Mouse (Mus musculus): ENCODE measurements around the gene Liph. TPM values are rescaled to one million over a fixed set of nuclear protein-coding genes. Genes with fewer than 3 reads are reported as not detected.

The Liph gene
- polyA plus RNA-seq, 1 experiment from 2014 or later: 0.32 TPM

DNA sequence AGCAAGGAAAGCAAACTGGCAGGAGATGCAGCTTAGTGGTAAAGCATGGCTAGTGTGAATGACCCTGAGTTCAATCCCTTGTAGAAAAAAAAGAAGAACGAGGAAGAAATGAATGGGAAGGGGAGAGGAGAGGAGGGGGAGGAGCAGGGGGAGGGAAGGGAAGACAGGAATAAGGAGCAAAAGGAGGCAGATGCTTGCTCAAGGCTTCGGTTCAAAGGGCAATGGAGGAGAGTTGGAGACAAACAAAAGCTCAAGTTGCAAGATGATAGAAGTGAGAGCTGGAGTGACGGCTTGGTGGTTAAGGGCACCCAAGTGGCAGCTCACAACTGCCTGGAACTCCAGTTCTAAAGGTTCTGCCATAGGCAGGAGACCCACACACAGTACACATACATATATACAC, 9.3 kb downstream of the Liph start:
- ATAC-seq (replicated peaks; ENCODE audit: extremely low read depth, insufficient read depth, low FRiP score): no peak
- H3K27me3 ChIP-seq (ENCODE audit: control insufficient read depth, insufficient read depth, low read length): no peaks in the 10 kb centered on the region
- no peak overlapping the region for H3K9ac ChIP-seq (ENCODE audit: low read length)
- H3K9me3 ChIP-seq (replicated peaks; ENCODE audit: control insufficient read depth, low read length): no peaks in the 10 kb centered on the region
- 51% methylated on average over 3 of the region's 3 CpGs for WGBS
- no peaks in the 10 kb centered on the region for H3K4me1 ChIP-seq (ENCODE audit: control insufficient read depth, insufficient read depth, low read length)
- H3K27ac ChIP-seq (ENCODE audit: low read length): no peak overlapping the region
- no peak overlapping the region for H3K4me3 ChIP-seq (ENCODE audit: low read length)
- H3K36me3 ChIP-seq (ENCODE audit: control insufficient read depth, insufficient read depth): no peaks in the 10 kb centered on the region
- H3K4me2 ChIP-seq (ENCODE audit: low read depth, low read length): no peak overlapping the region

DNA sequence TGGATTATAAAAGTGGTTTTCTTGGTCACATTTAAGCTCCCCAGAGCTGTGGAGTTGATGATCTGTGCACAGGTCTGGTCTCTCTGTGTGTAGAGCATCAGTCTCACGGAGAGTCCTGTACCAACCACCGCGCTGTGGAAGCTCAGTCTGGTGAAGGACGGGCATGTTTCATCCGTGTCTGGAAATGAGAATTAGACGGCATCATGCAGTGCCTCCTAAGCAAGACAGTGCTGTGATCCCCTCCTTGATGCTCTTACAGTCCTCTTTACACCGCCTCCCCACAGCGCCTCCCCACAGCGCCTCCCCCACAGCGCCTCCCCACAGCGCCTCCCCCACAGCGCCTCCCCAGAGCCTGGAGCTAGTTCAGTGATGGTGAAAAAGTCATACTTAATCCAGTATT, 11.4 kb downstream of the Liph start:
- Histone ChIP-seq H3K9me3 (replicated peaks; ENCODE audit: control insufficient read depth, low read length) (no peaks in the 10 kb centered on the region), H3K4me3 (ENCODE audit: low read length) (no peak overlapping the region), H3K4me2 (ENCODE audit: low read depth, low read length) (no peak overlapping the region), H3K36me3 (ENCODE audit: control insufficient read depth, insufficient read depth) (no peaks in the 10 kb centered on the region), H3K9ac (ENCODE audit: low read length) (no peak overlapping the region), H3K27ac (ENCODE audit: low read length) (no peak overlapping the region), H3K4me1 (ENCODE audit: control insufficient read depth, insufficient read depth, low read length) (no peaks in the 10 kb centered on the region), H3K27me3 (ENCODE audit: control insufficient read depth, insufficient read depth, low read length) (no peaks in the 10 kb centered on the region)
- ATAC-seq (replicated peaks; ENCODE audit: extremely low read depth, insufficient read depth, low FRiP score): no peak
- WGBS: 86% methylated on average over 12 of the region's 12 CpGs

GRCm38 (mm10) chr16:21983581-21983980, 11.9 kb downstream of the Liph start:
- Histone ChIP-seq H3K36me3 (ENCODE audit: control insufficient read depth, insufficient read depth) (no peaks in the 10 kb centered on the region), H3K9ac (ENCODE audit: low read length) (no peak overlapping the region), H3K27me3 (ENCODE audit: control insufficient read depth, insufficient read depth, low read length) (no peaks in the 10 kb centered on the region), H3K27ac (ENCODE audit: low read length) (no peak overlapping the region), H3K4me1 (ENCODE audit: control insufficient read depth, insufficient read depth, low read length) (no peaks in the 10 kb centered on the region), H3K4me2 (ENCODE audit: low read depth, low read length) (no peak overlapping the region), H3K9me3 (replicated peaks; ENCODE audit: control insufficient read depth, low read length) (no peaks in the 10 kb centered on the region), H3K4me3 (ENCODE audit: low read length) (no peak overlapping the region)
- WGBS: 84% methylated on average over 4 of the region's 4 CpGs
- ATAC-seq (replicated peaks; ENCODE audit: extremely low read depth, insufficient read depth, low FRiP score): no peak

GRCm38 (mm10) chr16:21983146-21983545, 12.3 kb downstream of the Liph start:
- no peak overlapping the region for H3K4me3 ChIP-seq (ENCODE audit: low read length)
- ATAC-seq (replicated peaks; ENCODE audit: extremely low read depth, insufficient read depth, low FRiP score): no peak

GRCm38 (mm10) chr16:21977347-21977746, 18.1 kb downstream of the Liph start:
- H3K9ac ChIP-seq (ENCODE audit: low read length): no peak overlapping the region
- H3K27me3 ChIP-seq (ENCODE audit: control insufficient read depth, insufficient read depth, low read length): peaks cover 7% of the 10 kb centered on the region
- H3K4me2 ChIP-seq (ENCODE audit: low read depth, low read length): no peak overlapping the region
- no peak overlapping the region for H3K4me3 ChIP-seq (ENCODE audit: low read length)
- peaks cover 5% of the 10 kb centered on the region for H3K4me1 ChIP-seq (ENCODE audit: control insufficient read depth, insufficient read depth, low read length)
- no peaks in the 10 kb centered on the region for H3K36me3 ChIP-seq (ENCODE audit: control insufficient read depth, insufficient read depth)
- WGBS: 75% methylated on average over 5 of the region's 5 CpGs
- H3K27ac ChIP-seq (ENCODE audit: low read length): no peak overlapping the region
- no peaks in the 10 kb centered on the region for H3K9me3 ChIP-seq (replicated peaks; ENCODE audit: control insufficient read depth, low read length)
- ATAC-seq (replicated peaks; ENCODE audit: extremely low read depth, insufficient read depth, low FRiP score): no peak

More at GRCm38 (mm10) chr16:21983146-21983545, 12.3 kb downstream of the Liph start:
- Histone ChIP-seq H3K4me1 (ENCODE audit: control insufficient read depth, insufficient read depth, low read length) (no peaks in the 10 kb centered on the region), H3K27ac (ENCODE audit: low read length) (no peak overlapping the region), H3K9ac (ENCODE audit: low read length) (no peak overlapping the region), H3K9me3 (replicated peaks; ENCODE audit: control insufficient read depth, low read length) (no peaks in the 10 kb centered on the region), H3K27me3 (ENCODE audit: control insufficient read depth, insufficient read depth, low read length) (no peaks in the 10 kb centered on the region), H3K4me2 (ENCODE audit: low read depth, low read length) (no peak overlapping the region), H3K36me3 (ENCODE audit: control insufficient read depth, insufficient read depth) (no peaks in the 10 kb centered on the region)
- WGBS: 92% methylated on average over 9 of the region's 9 CpGs

- peak overlapping the region; percentile 38 for H3K9ac ChIP-seq (ENCODE audit: low read length)
- peak overlapping the region; percentile 55 for H3K4me2 ChIP-seq (ENCODE audit: low read depth, low read length)
- ATAC-seq (replicated peaks; ENCODE audit: extremely low read depth, insufficient read depth, low FRiP score): no peak
- H3K4me1 ChIP-seq (ENCODE audit: control insufficient read depth, insufficient read depth, low read length): peaks cover 5% of the 10 kb centered on the region
- no peaks in the 10 kb centered on the region for H3K9me3 ChIP-seq (replicated peaks; ENCODE audit: control insufficient read depth, low read length)
- H3K27ac ChIP-seq (ENCODE audit: low read length): no peak overlapping the region
- no peaks in the 10 kb centered on the region for H3K36me3 ChIP-seq (ENCODE audit: control insufficient read depth, insufficient read depth)
- 0 out of 2 replicates have a peak overlapping the region, but pooled peaks have one; percentile 19 for H3K4me3 ChIP-seq (ENCODE audit: low read length)
- 4% methylated on average over 16 of the region's 16 CpGs for WGBS
- H3K27me3 ChIP-seq (ENCODE audit: control insufficient read depth, insufficient read depth, low read length): peaks cover 7% of the 10 kb centered on the region
These were observed 19.3 kb downstream of the Liph start for GRCm38 (mm10) chr16:21976203-21976602.

DNA sequence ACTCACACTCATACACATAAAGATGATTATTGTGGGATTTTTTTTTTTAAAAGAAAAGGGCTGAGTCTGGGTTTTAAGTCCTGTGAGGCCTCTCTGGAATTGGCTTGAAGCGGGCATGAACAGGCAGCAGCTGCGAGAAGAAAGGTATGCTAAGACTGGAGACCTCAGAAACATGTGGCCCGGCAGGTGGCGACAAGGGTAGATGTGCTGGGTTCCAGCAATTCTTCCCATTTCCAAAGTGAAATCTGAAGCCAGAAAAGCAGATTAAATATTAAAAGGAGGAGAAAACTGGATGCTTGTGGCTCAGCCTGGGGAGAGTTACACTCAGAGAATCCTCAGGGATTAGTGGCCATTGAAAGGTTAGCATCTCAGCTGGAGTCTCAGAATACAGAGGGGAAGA, 24.0 kb downstream of the Liph start:
- Histone ChIP-seq H3K9me3 (replicated peaks; ENCODE audit: control insufficient read depth, low read length) (no peaks in the 10 kb centered on the region), H3K36me3 (ENCODE audit: control insufficient read depth, insufficient read depth) (no peaks in the 10 kb centered on the region), H3K4me1 (ENCODE audit: control insufficient read depth, insufficient read depth, low read length) (peaks cover 5% of the 10 kb centered on the region), H3K4me3 (ENCODE audit: low read length) (no peak overlapping the region), H3K4me2 (ENCODE audit: low read depth, low read length) (no peak overlapping the region), H3K27ac (ENCODE audit: low read length) (no peak overlapping the region), H3K9ac (ENCODE audit: low read length) (no peak overlapping the region), H3K27me3 (ENCODE audit: control insufficient read depth, insufficient read depth, low read length) (peaks cover 7% of the 10 kb centered on the region)
- 75% methylated on average over 4 of the region's 4 CpGs for WGBS
- no peak for ATAC-seq (replicated peaks; ENCODE audit: extremely low read depth, insufficient read depth, low FRiP score)

GRCm38 (mm10) chr16:21970536-21970935, 24.9 kb downstream of the Liph start:
- no peak for ATAC-seq (replicated peaks; ENCODE audit: extremely low read depth, insufficient read depth, low FRiP score)

DNA sequence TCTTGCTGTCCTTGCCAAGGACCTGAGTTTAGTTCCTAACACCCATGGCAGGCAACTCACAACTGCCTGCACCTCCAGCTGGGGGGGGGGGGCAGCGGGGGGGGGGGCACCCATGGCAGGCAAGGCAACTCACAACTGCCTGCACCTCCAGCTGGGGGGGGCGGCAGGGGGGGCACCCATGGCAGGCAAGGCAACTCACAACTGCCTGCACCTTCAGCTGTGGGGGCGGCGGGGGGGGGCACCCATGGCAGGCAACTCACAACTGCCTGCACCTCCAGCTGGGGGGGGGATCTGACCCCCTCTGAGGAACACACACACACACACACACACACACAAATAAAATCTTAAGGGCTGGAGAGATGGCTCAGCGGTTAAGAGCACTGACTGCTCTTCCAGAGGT, 25.6 kb downstream of the Liph start:
- WGBS: 94% methylated on average over 4 of the region's 5 CpGs
- ATAC-seq (replicated peaks; ENCODE audit: extremely low read depth, insufficient read depth, low FRiP score): no peak
- Histone ChIP-seq H3K4me1 (ENCODE audit: control insufficient read depth, insufficient read depth, low read length) (no peaks in the 10 kb centered on the region), H3K4me2 (ENCODE audit: low read depth, low read length) (no peak overlapping the region), H3K27ac (ENCODE audit: low read length) (no peak overlapping the region), H3K27me3 (ENCODE audit: control insufficient read depth, insufficient read depth, low read length) (no peaks in the 10 kb centered on the region; the same call in 1 of the 2 replicates), H3K9ac (ENCODE audit: low read length) (no peak overlapping the region), H3K9me3 (replicated peaks; ENCODE audit: control insufficient read depth, low read length) (no peaks in the 10 kb centered on the region), H3K36me3 (ENCODE audit: control insufficient read depth, insufficient read depth) (no peaks in the 10 kb centered on the region), H3K4me3 (ENCODE audit: low read length) (no peak overlapping the region)

More at GRCm38 (mm10) chr16:21970536-21970935, 24.9 kb downstream of the Liph start:
- no peak overlapping the region for H3K4me3 ChIP-seq (ENCODE audit: low read length)
- no peak overlapping the region for H3K4me2 ChIP-seq (ENCODE audit: low read depth, low read length)
- no peaks in the 10 kb centered on the region for H3K9me3 ChIP-seq (replicated peaks; ENCODE audit: control insufficient read depth, low read length)
- no peak overlapping the region for H3K27ac ChIP-seq (ENCODE audit: low read length)
- H3K9ac ChIP-seq (ENCODE audit: low read length): no peak overlapping the region
- H3K4me1 ChIP-seq (ENCODE audit: control insufficient read depth, insufficient read depth, low read length): no peaks in the 10 kb centered on the region
- no peaks in the 10 kb centered on the region for H3K36me3 ChIP-seq (ENCODE audit: control insufficient read depth, insufficient read depth)
- H3K27me3 ChIP-seq (ENCODE audit: control insufficient read depth, insufficient read depth, low read length): peaks cover 3% of the 10 kb centered on the region
- 76% methylated on average over 6 of the region's 6 CpGs for WGBS
